Mouse (Mus musculus) liver, embryonic 16.5 days (tissue): Measurements from ENCODE around the gene Krtap1-5. TPM values are rescaled to one million over a fixed set of nuclear protein-coding genes. Genes with fewer than 3 reads are reported as not detected.

Experiments
- ATAC-seq: fragments of 200-750 bp; cut with Nextera tagmentation; 2 replicates; pipeline ENCODE4 v1.8.0; 2017; ENCODE audit warnings: low read depth, mild to moderate bottlenecking, moderate number of reproducible peaks, moderate library complexity
- H3K27ac ChIP-seq: fragments of 300-500 bp; sonication (generic); 2 replicates; pipeline ENCODE4 v1.5.1; 2014; ENCODE audit warnings: mild to moderate bottlenecking, low read length
- H3K27me3 ChIP-seq: fragments of 300-500 bp; sonication (generic); 2 replicates; pipeline ENCODE4 v1.6.1; 2014; ENCODE audit warnings: low read depth, low read length, mixed read lengths; ENCODE audit not compliant: control insufficient read depth, insufficient read depth
- H3K36me3 ChIP-seq: fragments of 300-500 bp; sonication (generic); 2 replicates; pipeline ENCODE4 v1.6.1; 2014; ENCODE audit warnings: mild to moderate bottlenecking; ENCODE audit not compliant: control insufficient read depth, insufficient read depth
- H3K4me1 ChIP-seq: fragments of 300-500 bp; sonication (generic); 2 replicates; pipeline ENCODE4 v1.6.1; 2014; ENCODE audit warnings: low read depth, low read length, mixed read lengths; ENCODE audit not compliant: control insufficient read depth
- H3K4me2 ChIP-seq: fragments of 300-500 bp; sonication (generic); 2 replicates; pipeline ENCODE4 v1.6.1; 2014; ENCODE audit warnings: low read depth, low read length, mixed read lengths
- H3K4me3 ChIP-seq: fragments of 300-500 bp; sonication (generic); 2 replicates; pipeline ENCODE4 v1.5.1; 2014; ENCODE audit warnings: low read depth, mild to moderate bottlenecking, low read length
- H3K9ac ChIP-seq: fragments of 300-500 bp; sonication (generic); 2 replicates; pipeline ENCODE4 v1.6.1; 2014; ENCODE audit warnings: low read depth, low read length
- H3K9me3 ChIP-seq: fragments of 300-500 bp; sonication (generic); replicated peaks from 2 replicates; pipeline ENCODE4 v1.6.1; 2016; ENCODE audit warnings: low read length; ENCODE audit not compliant: control insufficient read depth
- WGBS: fragments of 180-500 bp; shearing (Covaris S2); extraction: QIAGEN DNeasy Blood & Tissue Kit; methylation state at CpG from one replicate; pipeline ENCODE4 v1.1.7; 2014; ENCODE audit not compliant: insufficient replicate concordance; 5-methylcytosine and 5-hydroxymethylcytosine counted together
- polyA plus RNA-seq: library from polyadenylated mRNA; unstranded; fragments of >200 nt; fragmentation: Nextera tagmentation; extraction: Ambion mirVana; gene quantifications from 2 replicates; pipeline ENCODE4 v1.2.1, GENCODE M21; 2015

Gene Krtap1-5
- polyA plus RNA-seq, 1 experiment from 2014 or later = not detected

DNA sequence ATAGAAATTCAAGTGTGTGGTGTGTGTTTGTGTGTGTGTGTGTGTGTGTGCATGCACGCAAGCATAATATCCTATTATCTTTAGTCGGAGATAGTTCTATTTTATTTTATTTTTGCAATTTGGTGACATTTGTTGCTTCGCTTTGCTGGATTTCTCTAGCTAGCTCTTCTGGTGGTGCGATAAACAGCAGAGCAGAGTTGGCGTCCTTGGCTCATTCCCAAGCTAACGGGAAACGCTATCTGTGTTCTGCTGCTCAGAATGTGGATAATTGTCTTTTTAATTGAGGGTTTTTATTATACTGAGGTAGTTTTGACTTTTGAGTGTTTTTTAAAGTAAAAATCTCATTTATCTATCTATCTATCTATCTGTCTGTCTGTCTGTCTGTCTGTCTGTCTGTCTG, 4.3 kb upstream of the Krtap1-5 start:
- H3K36me3 ChIP-seq = no peaks in the 10 kb centered on the region
- H3K9ac ChIP-seq = no peak overlapping the region
- no peak for ATAC-seq
- no peaks in the 10 kb centered on the region for H3K27me3 ChIP-seq
- no peaks in the 10 kb centered on the region for H3K9me3 ChIP-seq
- no peak overlapping the region for H3K4me3 ChIP-seq
- H3K27ac ChIP-seq = no peak overlapping the region
- H3K4me2 ChIP-seq = no peak overlapping the region
- H3K4me1 ChIP-seq = no peaks in the 10 kb centered on the region
- 69% methylated on average over 7 of the region's 7 CpGs for WGBS

DNA sequence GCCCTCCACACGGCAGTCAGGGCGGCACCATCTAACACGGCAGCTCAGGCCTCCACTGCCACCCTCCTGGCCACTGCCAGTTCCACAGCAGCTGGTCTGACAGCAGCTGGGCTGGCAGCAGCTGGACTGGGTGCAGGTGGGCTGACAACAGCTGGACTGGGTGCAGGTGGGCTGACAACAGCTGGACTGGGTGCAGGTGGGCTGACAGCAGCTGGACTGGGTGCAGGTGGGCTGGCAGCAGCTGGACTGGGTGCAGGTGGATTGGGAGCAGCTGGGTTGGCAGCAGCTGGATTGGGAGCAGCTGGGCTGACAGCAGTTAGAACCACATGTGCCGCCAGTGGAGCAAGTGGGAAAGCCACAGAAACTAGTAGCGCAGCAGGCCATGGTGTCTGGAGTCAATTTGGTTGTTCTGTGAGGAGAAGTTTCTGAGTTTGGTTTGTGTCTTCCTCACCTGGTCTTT, 2.5 kb upstream of the Krtap1-5 start, which contains the start of gene Krtap1-4:
TSS of gene Krtap1-4 (minus strand) at position 410 of the 460 bp plus-strand sequence.
- no peaks in the 10 kb centered on the region for H3K4me1 ChIP-seq
- H3K9me3 ChIP-seq = no peaks in the 10 kb centered on the region
- no peak within 1 kb of the TSS for H3K4me3 ChIP-seq
- WGBS = 67% methylated on average over 5 of the region's 5 CpGs
- no peak within 1 kb of the TSS for H3K4me2 ChIP-seq
- no peaks in the 10 kb centered on the region for H3K27me3 ChIP-seq
- no peak for ATAC-seq
- no peaks in the 10 kb centered on the region for H3K36me3 ChIP-seq
- no peak within 1 kb of the TSS for H3K9ac ChIP-seq
- H3K27ac ChIP-seq = no peak within 1 kb of the TSS

DNA sequence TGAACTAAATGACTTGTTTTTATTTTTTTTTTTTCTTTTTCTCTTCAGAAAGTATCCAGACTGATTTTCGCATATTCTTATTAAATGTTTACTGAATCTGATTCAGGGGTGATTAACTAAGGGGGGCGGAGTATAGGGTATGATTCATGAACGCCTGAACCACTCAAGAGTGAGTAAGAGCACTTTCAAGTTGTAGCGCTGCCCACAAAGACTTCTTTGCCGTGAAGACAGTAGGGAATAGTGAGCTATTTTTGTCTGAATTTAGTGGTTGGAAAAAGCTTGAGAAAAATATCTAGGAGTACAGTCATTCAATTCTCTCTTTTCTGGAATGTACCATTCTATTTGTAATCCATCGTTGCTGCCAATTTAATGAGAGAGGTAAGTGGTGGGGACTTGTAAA, 748 bp upstream of the Krtap1-5 start:
- no peak for ATAC-seq
- H3K9ac ChIP-seq = no peak overlapping the region
- H3K4me3 ChIP-seq = no peak overlapping the region
- no peaks in the 10 kb centered on the region for H3K4me1 ChIP-seq
- H3K36me3 ChIP-seq = no peaks in the 10 kb centered on the region
- WGBS = 60% methylated on average over 6 of the region's 6 CpGs
- no peak overlapping the region for H3K27ac ChIP-seq
- no peaks in the 10 kb centered on the region for H3K9me3 ChIP-seq
- no peak overlapping the region for H3K4me2 ChIP-seq
- H3K27me3 ChIP-seq = no peaks in the 10 kb centered on the region

DNA sequence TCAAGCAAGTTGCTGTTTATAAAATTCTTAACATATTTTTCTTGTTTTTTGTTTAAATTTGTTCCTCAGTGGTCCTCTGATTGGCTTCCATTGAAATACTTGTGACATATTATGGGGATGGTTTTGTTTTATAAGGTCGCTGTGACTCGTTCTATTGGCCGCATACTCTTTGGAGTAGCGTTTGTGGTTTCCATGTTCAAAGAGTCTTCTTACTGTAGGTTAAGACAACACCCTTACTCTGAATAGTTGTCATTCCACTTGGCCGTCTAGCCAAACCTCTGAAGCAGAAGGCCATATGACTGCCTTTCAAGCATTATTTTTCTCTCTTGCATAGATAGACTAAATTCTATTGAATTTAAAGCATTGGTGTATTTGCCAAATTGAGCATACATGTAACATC, 235 bp upstream of the Krtap1-5 start:
- no peaks in the 10 kb centered on the region for H3K9me3 ChIP-seq
- no peak overlapping the region for H3K4me3 ChIP-seq
- no peak overlapping the region for H3K4me2 ChIP-seq
- ATAC-seq = no peak
- 72% methylated on average over 5 of the region's 5 CpGs for WGBS
- H3K27ac ChIP-seq = no peak overlapping the region
- no peaks in the 10 kb centered on the region for H3K27me3 ChIP-seq
- H3K4me1 ChIP-seq = no peaks in the 10 kb centered on the region
- no peak overlapping the region for H3K9ac ChIP-seq
- no peaks in the 10 kb centered on the region for H3K36me3 ChIP-seq

DNA sequence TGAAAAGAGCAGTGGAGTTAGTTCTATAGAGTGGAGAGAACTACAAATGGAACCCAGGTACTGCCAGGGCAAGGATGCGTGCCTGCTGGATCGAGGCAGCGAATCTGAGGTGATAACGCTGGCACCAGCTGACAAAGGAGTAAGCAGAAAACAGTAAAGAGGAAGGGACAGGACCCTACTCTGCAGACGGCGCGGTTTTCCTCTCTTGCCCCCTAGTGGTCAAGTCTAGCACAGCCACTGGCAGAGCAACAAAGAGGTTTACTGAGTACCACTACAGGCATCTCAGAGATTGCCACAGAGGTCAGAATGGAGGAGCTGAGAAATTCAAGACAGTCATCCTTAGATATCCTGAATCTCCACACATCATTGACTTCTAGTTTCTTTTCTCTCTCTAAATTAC, 6.7 kb downstream of the Krtap1-5 start:
- Histone ChIP-seq H3K36me3 (no peaks in the 10 kb centered on the region), H3K4me1 (no peaks in the 10 kb centered on the region), H3K9me3 (no peaks in the 10 kb centered on the region), H3K27me3 (no peaks in the 10 kb centered on the region), H3K4me2 (no peak overlapping the region), H3K9ac (no peak overlapping the region), H3K4me3 (no peak overlapping the region), H3K27ac (no peak overlapping the region)
- ATAC-seq = no peak
- 5% methylated on average over 7 of the region's 7 CpGs for WGBS

DNA sequence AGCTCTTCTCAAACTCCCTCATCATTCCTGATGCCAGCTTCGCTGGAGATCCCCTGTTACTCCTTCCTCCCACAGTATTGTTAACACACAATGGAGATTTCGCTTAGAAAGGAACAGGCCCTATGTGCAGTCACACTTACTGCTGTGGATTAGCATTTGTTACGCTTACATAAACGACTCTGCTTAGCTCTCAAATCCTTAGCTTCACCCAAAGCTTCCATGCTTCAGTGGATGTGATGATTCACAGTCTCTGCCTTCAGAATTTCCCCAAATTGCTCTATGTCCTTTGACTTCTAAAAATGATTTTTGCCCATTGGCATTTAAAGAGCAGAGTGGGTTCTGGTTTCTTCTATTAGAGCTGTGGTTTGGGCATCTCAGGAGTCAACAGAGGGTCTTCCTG, 7.7 kb downstream of the Krtap1-5 start:
- H3K4me1 ChIP-seq = no peaks in the 10 kb centered on the region
- H3K4me3 ChIP-seq = no peak overlapping the region
- no peak for ATAC-seq
- no peaks in the 10 kb centered on the region for H3K36me3 ChIP-seq
- 47% methylated on average over 4 of the region's 4 CpGs for WGBS
- no peak overlapping the region for H3K27ac ChIP-seq
- H3K4me2 ChIP-seq = no peak overlapping the region
- no peaks in the 10 kb centered on the region for H3K27me3 ChIP-seq
- H3K9me3 ChIP-seq = no peaks in the 10 kb centered on the region
- H3K9ac ChIP-seq = no peak overlapping the region

DNA sequence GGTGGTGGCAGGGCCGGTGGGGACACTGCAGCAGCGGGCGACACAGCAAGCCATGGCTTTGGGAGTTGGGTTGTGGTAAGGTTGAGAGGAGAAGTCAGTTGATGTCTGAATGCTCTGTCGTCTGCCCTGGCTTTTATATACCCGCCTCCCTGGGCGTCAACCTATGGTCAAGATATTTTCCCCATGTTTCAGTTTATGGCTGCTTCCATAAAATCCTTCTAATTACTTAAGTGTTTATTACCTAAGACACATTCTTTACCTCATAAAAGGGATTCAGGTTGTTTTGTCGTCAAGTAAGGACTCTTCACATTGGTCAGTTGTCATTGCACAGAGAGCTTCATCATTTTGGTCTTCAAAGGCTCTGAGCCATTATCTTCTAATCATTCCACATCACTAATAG, 14.3 kb downstream of the Krtap1-5 start, which contains the start of gene Krtap3-1:
TSS of gene Krtap3-1 (minus strand) at position 101 of the 400 bp plus-strand sequence.
- ATAC-seq = no peak
- Histone ChIP-seq H3K36me3 (no peaks in the 10 kb centered on the region), H3K27ac (no peak within 1 kb of the TSS), H3K4me2 (no peak within 1 kb of the TSS), H3K4me3 (no peak within 1 kb of the TSS), H3K9me3 (no peaks in the 10 kb centered on the region), H3K27me3 (no peaks in the 10 kb centered on the region), H3K9ac (no peak within 1 kb of the TSS), H3K4me1 (no peaks in the 10 kb centered on the region)
- 82% methylated on average over 7 of the region's 7 CpGs for WGBS

DNA sequence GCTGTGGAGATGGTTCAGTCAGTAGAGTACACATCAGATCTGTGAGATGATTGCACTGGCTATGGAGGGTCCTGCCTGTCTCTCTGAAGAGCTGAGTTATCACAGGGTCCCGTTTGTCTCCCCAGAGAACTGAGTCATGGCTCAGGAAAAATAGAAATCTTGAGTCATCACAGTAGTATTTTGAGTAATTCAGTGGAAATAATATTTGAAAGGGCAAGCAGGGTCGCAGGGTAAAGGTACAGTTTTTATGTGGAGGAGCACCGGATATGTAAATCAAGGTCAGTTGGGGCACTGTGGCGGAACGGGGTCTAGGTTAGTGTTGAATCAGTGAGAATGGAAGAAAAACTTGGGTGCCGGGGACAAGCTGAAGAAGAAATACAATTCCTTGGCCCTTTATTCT, 18.2 kb downstream of the Krtap1-5 start:
- H3K4me2 ChIP-seq = no peak overlapping the region
- H3K9ac ChIP-seq = no peak overlapping the region
- H3K4me3 ChIP-seq = no peak overlapping the region
- no peaks in the 10 kb centered on the region for H3K4me1 ChIP-seq
- no peak for ATAC-seq
- H3K9me3 ChIP-seq = no peaks in the 10 kb centered on the region
- H3K27me3 ChIP-seq = no peaks in the 10 kb centered on the region
- no peak overlapping the region for H3K27ac ChIP-seq
- WGBS = 60% methylated on average over 6 of the region's 6 CpGs
- H3K36me3 ChIP-seq = no peaks in the 10 kb centered on the region

DNA sequence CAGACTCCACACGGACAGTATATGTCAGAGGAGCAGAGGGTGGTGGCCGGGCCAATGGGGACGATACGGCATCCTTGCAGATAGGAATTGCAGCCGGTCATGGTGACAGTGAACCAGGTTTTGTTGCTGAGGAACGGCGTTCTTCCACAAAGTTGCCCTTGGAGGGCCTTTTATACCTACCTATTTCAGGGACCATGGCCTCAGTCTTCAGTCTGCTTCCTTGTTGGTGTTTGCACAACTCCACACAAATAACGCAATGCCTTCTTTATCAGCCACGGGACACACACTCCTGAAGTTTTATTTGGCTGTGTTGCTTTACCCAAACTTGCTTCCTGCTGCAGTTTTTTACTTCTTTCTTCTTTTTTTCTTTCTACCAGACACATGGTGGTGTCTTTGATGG, 21.4 kb downstream of the Krtap1-5 start, which contains the start of gene Gm11939:
TSS of gene Gm11939 (minus strand) at position 101 of the 400 bp plus-strand sequence.
- Histone ChIP-seq H3K27me3 (no peaks in the 10 kb centered on the region), H3K4me3 (no peak within 1 kb of the TSS), H3K27ac (no peak within 1 kb of the TSS), H3K4me2 (no peak within 1 kb of the TSS), H3K9ac (no peak within 1 kb of the TSS), H3K4me1 (no peaks in the 10 kb centered on the region), H3K9me3 (no peaks in the 10 kb centered on the region), H3K36me3 (no peaks in the 10 kb centered on the region)
- 67% methylated on average over 9 of the region's 9 CpGs for WGBS
- ATAC-seq = no peak
